Mouse (Mus musculus) hindbrain, postnatal 0 days (tissue): ENCODE data around the gene Stac. TPM values are rescaled to one million over a fixed set of nuclear protein-coding genes. Genes with fewer than 3 reads are reported as not detected.

Experiments
- ATAC-seq: fragments of 200-750 bp; cut with Nextera tagmentation; 2 replicates; pipeline ENCODE4 v1.8.0; 2017; ENCODE audit warnings: mild to moderate bottlenecking, moderate TSS enrichment, moderate library complexity
- DNase-seq: peaks from one replicate; pipeline ENCODE4 v3.0.0-alpha.2; 2015; ENCODE audit warnings: low spot score
- H3K27ac ChIP-seq: fragments of 300-500 bp; sonication (generic); 2 replicates; pipeline ENCODE4 v1.5.1; 2014; ENCODE audit warnings: mild to moderate bottlenecking
- H3K27me3 ChIP-seq: fragments of 300-500 bp; sonication (generic); 2 replicates; pipeline ENCODE4 v1.6.1; 2014; ENCODE audit warnings: low read length, mixed read lengths; ENCODE audit not compliant: insufficient read depth
- H3K36me3 ChIP-seq: fragments of 300-500 bp; sonication (generic); 2 replicates; pipeline ENCODE4 v1.6.1; 2014; ENCODE audit warnings: low read length, mixed read lengths; ENCODE audit not compliant: insufficient read depth
- H3K4me1 ChIP-seq: fragments of 300-500 bp; sonication (generic); 2 replicates; pipeline ENCODE4 v1.6.1; 2014; ENCODE audit warnings: antibody characterized with exemption, low read length, mixed read lengths; ENCODE audit not compliant: insufficient read depth
- H3K4me2 ChIP-seq: fragments of 300-500 bp; sonication (generic); 2 replicates; pipeline ENCODE4 v1.6.1; 2014; ENCODE audit warnings: low read depth, mild to moderate bottlenecking, low read length, moderate library complexity, mixed read lengths
- H3K4me3 ChIP-seq: fragments of 300-500 bp; sonication (generic); 2 replicates; pipeline ENCODE4 v1.5.1; 2014; ENCODE audit warnings: low read length
- H3K9ac ChIP-seq: fragments of 300-500 bp; sonication (generic); replicated peaks from 2 replicates; pipeline ENCODE4 v1.6.1; 2014; ENCODE audit warnings: mild to moderate bottlenecking, low read length, moderate library complexity, mixed read lengths
- H3K9me3 ChIP-seq: fragments of 300-500 bp; sonication (generic); 2 replicates; pipeline ENCODE4 v1.6.1; 2016; ENCODE audit warnings: low read length, mixed read lengths
- CTCF ChIP-seq: IDR thresholded peaks from 2 replicates; pipeline ENCODE4 v1.5.1; 2016; ENCODE audit warnings: antibody characterized with exemption, control low read depth, low read depth
- WGBS: fragments of 180-500 bp; shearing (Covaris S2); extraction: QIAGEN DNeasy Blood & Tissue Kit; methylation state at CpG from one replicate; pipeline ENCODE4 v1.1.7; 2014; 5-methylcytosine and 5-hydroxymethylcytosine counted together
- polyA plus RNA-seq: library from polyadenylated mRNA; unstranded; fragments of >200 nt; fragmentation: Nextera tagmentation; extraction: Ambion mirVana; gene quantifications from 2 replicates; pipeline ENCODE4 v1.2.1, GENCODE M21; 2015
- total RNA-seq: library from RNA; depleted of rRNA; stranded (reverse); fragments of >200 nt; gene quantifications from 2 replicates; pipeline ENCODE4 v1.2.3, GENCODE M21; 2014

The Stac gene
- total and polyA plus RNA-seq, 2 experiments from 2014 or later: 12.0 to 13.8 TPM

DNA sequence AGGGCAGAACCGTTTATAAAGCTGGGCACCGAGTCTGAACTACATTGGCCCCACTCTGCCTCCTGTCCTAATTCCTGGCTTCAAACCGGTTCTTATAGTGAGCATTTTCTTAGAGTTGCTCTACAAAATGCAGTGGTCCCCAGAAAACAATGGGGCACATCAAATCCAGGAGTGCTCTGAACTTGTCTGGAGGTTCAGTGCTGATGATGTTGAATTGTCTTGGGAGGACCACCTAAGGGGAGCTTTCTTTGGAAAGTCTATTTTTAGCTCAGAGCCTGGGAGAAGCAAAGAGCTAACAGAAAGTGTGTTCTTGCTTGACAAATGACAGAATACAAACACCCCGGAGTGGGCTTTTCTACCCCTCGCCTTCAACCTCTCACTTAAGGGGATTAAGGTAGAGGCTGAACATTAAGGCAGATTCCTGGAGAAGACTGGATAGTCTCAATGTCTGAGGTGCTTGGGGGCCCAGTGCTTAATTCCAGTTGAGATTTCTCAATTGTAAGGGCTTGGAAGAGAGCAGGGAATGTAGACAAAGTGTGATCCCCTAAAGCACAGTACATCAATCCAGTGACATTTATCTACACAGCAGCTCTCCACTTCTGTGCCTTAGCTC lies 34.9 kb upstream of the Stac start:
- H3K27me3 ChIP-seq: no peaks in the 10 kb centered on the region
- no peak for ATAC-seq
- no peaks in the 10 kb centered on the region for H3K4me1 ChIP-seq
- H3K27ac ChIP-seq: no peak overlapping the region
- no peak for TF ChIP-seq CTCF
- no peak for DNase-seq
- no peak overlapping the region for H3K4me2 ChIP-seq
- 21% methylated on average over 5 of the region's 5 CpGs for WGBS
- H3K9ac ChIP-seq: no peak overlapping the region
- H3K9me3 ChIP-seq: no peaks in the 10 kb centered on the region
- H3K4me3 ChIP-seq: no peak overlapping the region
- H3K36me3 ChIP-seq: no peaks in the 10 kb centered on the region

DNA sequence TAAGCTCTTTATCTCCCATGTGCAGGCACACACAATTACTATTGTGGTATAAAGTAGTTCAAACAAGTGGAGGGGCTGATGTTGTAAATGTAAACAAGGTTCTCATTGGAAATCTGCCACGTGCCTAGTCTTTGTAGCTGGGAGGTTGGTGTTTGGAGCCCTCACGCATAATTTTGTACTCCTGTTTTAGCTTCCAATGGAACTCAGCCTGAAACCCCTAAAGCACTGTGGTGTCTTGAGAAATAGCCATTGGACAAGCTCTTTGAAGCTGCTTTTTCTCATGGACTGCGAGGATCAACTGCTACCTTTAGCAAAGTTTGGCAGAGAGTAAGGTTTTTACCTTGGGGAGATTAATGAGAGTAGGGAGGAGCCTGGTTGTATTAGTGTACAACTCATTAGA lies 24.3 kb upstream of the Stac start:
- no peak for ATAC-seq
- no peak for DNase-seq
- 62% methylated on average over 3 of the region's 3 CpGs for WGBS
- H3K36me3 ChIP-seq: no peaks in the 10 kb centered on the region
- H3K4me2 ChIP-seq: no peak overlapping the region
- no peak for TF ChIP-seq CTCF
- no peak overlapping the region for H3K27ac ChIP-seq
- H3K9ac ChIP-seq: no peak overlapping the region
- no peaks in the 10 kb centered on the region for H3K27me3 ChIP-seq
- no peaks in the 10 kb centered on the region for H3K9me3 ChIP-seq
- H3K4me3 ChIP-seq: no peak overlapping the region
- no peaks in the 10 kb centered on the region for H3K4me1 ChIP-seq

DNA sequence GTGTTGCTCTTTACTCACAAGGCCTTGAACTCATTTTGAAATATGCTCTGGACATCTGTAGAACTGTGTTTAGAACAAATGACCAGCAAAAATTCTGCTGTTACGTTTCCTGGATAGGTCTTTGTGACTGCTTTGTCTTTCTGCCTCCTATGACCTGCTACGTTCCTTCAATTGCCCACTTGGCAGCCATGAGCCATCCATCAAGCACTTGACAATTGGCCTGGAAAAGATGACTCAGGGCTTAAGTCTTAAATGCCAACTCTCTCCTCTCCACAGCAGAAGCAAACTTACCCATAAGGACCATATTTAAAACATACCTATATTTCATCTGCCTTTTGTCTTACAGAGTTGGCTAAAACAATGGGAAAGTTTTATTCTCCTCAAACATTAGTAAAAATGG lies 10.0 kb upstream of the Stac start:
- no peaks in the 10 kb centered on the region for H3K36me3 ChIP-seq
- H3K27ac ChIP-seq: no peak overlapping the region
- no peak for DNase-seq
- H3K27me3 ChIP-seq: no peaks in the 10 kb centered on the region
- H3K4me2 ChIP-seq: no peak overlapping the region
- no peak overlapping the region for H3K9ac ChIP-seq
- no peak for TF ChIP-seq CTCF
- H3K4me1 ChIP-seq: no peaks in the 10 kb centered on the region
- WGBS: 57% methylated on average over 2 of the region's 2 CpGs
- no peak for ATAC-seq
- H3K9me3 ChIP-seq: no peaks in the 10 kb centered on the region
- no peak overlapping the region for H3K4me3 ChIP-seq

DNA sequence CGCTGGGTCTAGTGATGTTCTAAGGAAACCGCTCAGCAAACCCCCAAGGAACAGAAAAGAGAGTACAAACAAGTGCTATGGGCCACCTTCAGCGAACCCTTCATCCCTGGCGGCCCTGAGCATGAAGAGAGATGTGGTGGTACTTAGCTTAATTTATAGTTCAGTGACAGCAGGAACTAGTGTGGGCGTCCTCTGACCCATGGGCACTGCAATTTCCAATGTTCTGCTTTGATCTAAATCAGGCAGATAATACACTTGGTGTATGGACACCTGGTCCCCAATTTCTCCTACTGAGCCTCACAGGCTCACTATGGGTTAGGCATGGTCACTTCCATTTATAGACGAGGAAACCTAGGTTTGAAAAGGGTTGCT lies 322 bp upstream of the Stac start:
- 0 out of 2 replicates have a peak, but pooled peaks have one; percentile 18 for ATAC-seq
- Histone ChIP-seq H3K9ac (peak overlapping the region; percentile 66), H3K27me3 (no peaks in the 10 kb centered on the region), H3K4me1 (peaks cover 13% of the 10 kb centered on the region; the same call in 1 of the 2 replicates), H3K4me2 (peak overlapping the region; percentile 90), H3K27ac (0 out of 2 replicates have a peak overlapping the region, but pooled peaks have one; percentile 26), H3K36me3 (no peaks in the 10 kb centered on the region), H3K4me3 (peak overlapping the region; percentile 55), H3K9me3 (no peaks in the 10 kb centered on the region)
- 7% methylated on average over 6 of the region's 6 CpGs for WGBS
- TF ChIP-seq CTCF: no peak
- no peak for DNase-seq

DNA sequence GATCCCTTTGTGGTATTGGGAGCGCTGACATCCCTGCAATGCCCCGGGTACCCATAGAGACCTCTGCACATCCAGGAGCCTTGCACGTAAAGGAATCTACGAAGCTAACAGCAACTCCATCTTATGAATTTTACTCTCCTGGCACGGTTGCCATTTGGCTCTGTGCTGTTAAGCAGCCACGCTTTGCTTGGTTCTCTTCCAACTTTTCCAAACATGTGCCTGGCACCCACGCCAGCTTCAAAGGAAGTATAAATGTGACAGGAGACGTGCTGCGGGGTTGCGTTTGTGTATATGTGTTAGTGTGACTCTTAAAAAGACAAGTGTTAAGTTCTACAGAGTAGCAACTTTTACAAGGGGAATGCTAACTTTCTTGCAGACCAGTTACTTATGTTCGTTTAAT lies 1.0 kb downstream of the Stac start:
- ATAC-seq (0 out of 2 replicates have a peak, but pooled peaks have one; percentile 21), DNase-seq (peak; percentile 56)
- H3K9ac ChIP-seq: peak overlapping the region; percentile 66; the same call in 1 of the 2 replicates
- H3K36me3 ChIP-seq: no peaks in the 10 kb centered on the region
- peaks cover 13% of the 10 kb centered on the region; the same call in 1 of the 2 replicates for H3K4me1 ChIP-seq
- H3K4me2 ChIP-seq: peak overlapping the region; percentile 90
- no peaks in the 10 kb centered on the region for H3K27me3 ChIP-seq
- WGBS: 52% methylated on average over 11 of the region's 11 CpGs
- H3K27ac ChIP-seq: no peak overlapping the region
- no peak for TF ChIP-seq CTCF
- H3K9me3 ChIP-seq: no peaks in the 10 kb centered on the region
- H3K4me3 ChIP-seq: peak overlapping the region; percentile 55; the same call in 1 of the 2 replicates

DNA sequence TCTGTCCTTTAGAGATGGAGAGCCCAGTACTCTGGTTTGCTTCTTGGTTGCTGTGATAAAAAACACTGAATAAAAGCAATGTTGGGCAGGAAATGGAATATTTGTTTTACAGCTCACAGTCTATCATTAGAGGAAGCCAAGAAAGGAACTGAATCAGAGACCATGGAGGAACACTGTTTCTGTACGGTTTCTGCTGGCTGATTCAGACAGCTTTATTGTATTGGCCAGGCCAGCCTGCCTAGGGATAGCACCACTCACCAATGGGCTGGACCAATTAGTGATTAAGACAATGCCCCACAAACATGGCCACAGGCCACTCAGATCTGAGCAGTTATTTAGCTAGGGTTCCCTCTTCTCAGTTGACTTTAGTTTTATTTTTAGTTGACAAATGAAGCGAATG lies 6.0 kb downstream of the Stac start:
- H3K36me3 ChIP-seq: no peaks in the 10 kb centered on the region
- no peak for TF ChIP-seq CTCF
- DNase-seq (no peak), ATAC-seq (no peak)
- no peaks in the 10 kb centered on the region for H3K9me3 ChIP-seq
- no peak overlapping the region for H3K4me2 ChIP-seq
- no peak overlapping the region for H3K4me3 ChIP-seq
- no peaks in the 10 kb centered on the region for H3K27me3 ChIP-seq
- no peak overlapping the region for H3K9ac ChIP-seq
- WGBS: 69% methylated on average over 2 of the region's 2 CpGs
- peaks cover 6% of the 10 kb centered on the region; the same call in 1 of the 2 replicates for H3K4me1 ChIP-seq
- no peak overlapping the region for H3K27ac ChIP-seq

DNA sequence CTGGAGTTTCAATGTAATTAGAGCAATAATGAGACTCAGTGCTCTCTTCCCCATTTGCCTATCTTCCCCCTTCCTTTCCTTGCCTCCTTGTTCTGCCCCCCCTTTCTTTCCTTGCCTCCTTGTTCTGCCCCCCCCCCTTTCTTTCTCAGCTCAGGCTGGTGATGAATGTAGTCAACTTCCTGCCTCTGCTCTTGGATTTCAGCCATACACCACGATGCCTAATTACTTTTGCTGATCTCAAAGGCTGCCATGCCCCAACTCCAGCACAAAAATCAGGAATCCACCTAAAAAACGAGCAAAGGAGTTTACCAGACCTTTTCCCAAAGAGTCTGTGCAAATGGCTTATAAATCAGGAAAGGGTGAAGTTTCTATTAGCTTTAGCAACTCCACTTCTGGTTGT lies 10.6 kb downstream of the Stac start:
- 17% methylated on average over 2 of the region's 2 CpGs for whole genome bisulfite sequencing
- peak; percentile 11 for DNase-seq

More for the DNA sequence above, 10.6 kb downstream of the Stac start:
- TF ChIP-seq CTCF: no peak
- H3K9me3 ChIP-seq: no peaks in the 10 kb centered on the region
- no peak overlapping the region for H3K4me3 ChIP-seq
- H3K9ac ChIP-seq: no peak overlapping the region
- no peak overlapping the region for H3K27ac ChIP-seq
- H3K4me2 ChIP-seq: no peak overlapping the region
- H3K27me3 ChIP-seq: no peaks in the 10 kb centered on the region
- ATAC-seq: no peak
- H3K36me3 ChIP-seq: no peaks in the 10 kb centered on the region
- H3K4me1 ChIP-seq: no peaks in the 10 kb centered on the region
